Mouse (Mus musculus) heart, postnatal 0 days (tissue): ENCODE measurements around the gene Mylk.

Experiments used
- CTCF ChIP-seq: IDR thresholded peaks from 2 replicates; pipeline ENCODE4 v1.5.1; 2016; ENCODE audit warnings: antibody characterized with exemption, control low read depth, low read depth
- EP300 ChIP-seq: IDR thresholded peaks from 2 replicates; pipeline ENCODE4 v1.6.1; 2016; ENCODE audit warnings: antibody characterized with exemption, low read depth

- TF ChIP-seq EP300 (no peak), CTCF (no peak; the same call in 1 of the 2 replicates)
Observed at GRCm38 (mm10) chr16:35024300-35024699, 279.3 kb downstream of the Mylk start.
